Mouse (Mus musculus): ENCODE results near the gene Enpp3. TPM values are rescaled to one million over a fixed set of nuclear protein-coding genes. Genes with fewer than 3 reads are reported as not detected.

The Enpp3 gene
- polyA plus RNA-seq, 1 experiment from 2014 or later = 7.7 TPM

GRCm38 (mm10) chr10:24763257-24763656, 79.4 kb downstream of the Enpp3 start:
- Histone ChIP-seq H3K27me3 (ENCODE audit: control insufficient read depth, insufficient read depth, low read depth, low read length) (no peaks in the 10 kb centered on the region), H3K4me2 (ENCODE audit: low read depth, low read length) (no peak overlapping the region), H3K4me1 (ENCODE audit: control insufficient read depth, low read depth, low read length) (peaks cover 3% of the 10 kb centered on the region), H3K9me3 (replicated peaks; ENCODE audit: control insufficient read depth, low read length) (no peaks in the 10 kb centered on the region), H3K36me3 (ENCODE audit: control insufficient read depth, insufficient read depth) (no peaks in the 10 kb centered on the region), H3K4me3 (ENCODE audit: low read depth, low read length) (no peak overlapping the region), H3K27ac (ENCODE audit: low read length) (no peak overlapping the region), H3K9ac (ENCODE audit: low read depth, low read length) (no peak overlapping the region)
- 76% methylated on average over 3 of the region's 3 CpGs for WGBS (ENCODE audit: insufficient replicate concordance)
- ATAC-seq (ENCODE audit: low read depth) = no peak

GRCm38 (mm10) chr10:24758326-24758915, 84.2 kb downstream of the Enpp3 start:
- Histone ChIP-seq H3K4me3 (ENCODE audit: low read depth, low read length) (no peak overlapping the region), H3K9ac (ENCODE audit: low read depth, low read length) (no peak overlapping the region), H3K4me2 (ENCODE audit: low read depth, low read length) (no peak overlapping the region), H3K4me1 (ENCODE audit: control insufficient read depth, low read depth, low read length) (peaks cover 7% of the 10 kb centered on the region), H3K9me3 (replicated peaks; ENCODE audit: control insufficient read depth, low read length) (no peaks in the 10 kb centered on the region), H3K27ac (ENCODE audit: low read length) (no peak overlapping the region), H3K36me3 (ENCODE audit: control insufficient read depth, insufficient read depth) (no peaks in the 10 kb centered on the region), H3K27me3 (ENCODE audit: control insufficient read depth, insufficient read depth, low read depth, low read length) (no peaks in the 10 kb centered on the region)
- WGBS (ENCODE audit: insufficient replicate concordance) = 28% methylated on average over 8 of the region's 8 CpGs
- peak; percentile 80 for ATAC-seq (ENCODE audit: low read depth)

DNA sequence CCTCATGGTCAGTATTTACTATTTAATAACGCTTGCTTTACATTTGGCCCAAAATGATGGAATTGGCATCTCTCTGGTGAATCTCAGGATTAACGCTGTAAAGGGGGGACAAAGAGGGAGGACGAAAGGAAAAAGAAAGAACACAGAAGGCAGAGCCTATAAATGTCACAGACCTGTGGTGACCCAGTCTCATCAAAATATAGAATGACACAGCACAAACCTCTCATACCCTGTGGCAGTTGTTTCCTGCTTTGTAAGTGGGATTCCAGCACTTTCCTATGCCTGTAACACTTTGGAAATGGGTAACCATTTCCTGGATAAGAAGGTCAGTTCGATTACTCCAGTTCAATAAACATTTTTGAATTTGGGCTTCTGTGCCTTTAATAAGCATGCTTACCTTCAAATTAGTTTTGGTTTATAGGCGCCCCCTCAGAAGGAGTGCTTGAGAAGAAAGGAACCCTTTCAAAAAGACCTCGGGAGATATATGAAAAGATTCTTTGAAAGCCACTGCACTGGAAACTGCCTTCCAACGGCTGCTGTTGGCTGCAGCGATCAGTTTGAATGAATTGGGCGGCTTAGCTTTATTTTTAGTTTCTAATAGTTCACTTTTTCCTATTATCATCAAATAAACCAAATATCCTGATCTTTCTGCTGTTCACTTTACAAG, 87.6 kb downstream of the Enpp3 start:
- H3K4me2 ChIP-seq (ENCODE audit: low read depth, low read length) = 0 out of 2 replicates have a peak overlapping the region, but pooled peaks have one; percentile 45
- no peak overlapping the region for H3K27ac ChIP-seq (ENCODE audit: low read length)
- H3K36me3 ChIP-seq (ENCODE audit: control insufficient read depth, insufficient read depth) = no peaks in the 10 kb centered on the region
- 63% methylated on average over 9 of the region's 9 CpGs for WGBS (ENCODE audit: insufficient replicate concordance)
- H3K9me3 ChIP-seq (replicated peaks; ENCODE audit: control insufficient read depth, low read length) = no peaks in the 10 kb centered on the region
- H3K9ac ChIP-seq (ENCODE audit: low read depth, low read length) = no peak overlapping the region
- ATAC-seq (ENCODE audit: low read depth) = no peak
- H3K4me3 ChIP-seq (ENCODE audit: low read depth, low read length) = no peak overlapping the region
- no peaks in the 10 kb centered on the region for H3K27me3 ChIP-seq (ENCODE audit: control insufficient read depth, insufficient read depth, low read depth, low read length)
- peaks cover 7% of the 10 kb centered on the region for H3K4me1 ChIP-seq (ENCODE audit: control insufficient read depth, low read depth, low read length)

DNA sequence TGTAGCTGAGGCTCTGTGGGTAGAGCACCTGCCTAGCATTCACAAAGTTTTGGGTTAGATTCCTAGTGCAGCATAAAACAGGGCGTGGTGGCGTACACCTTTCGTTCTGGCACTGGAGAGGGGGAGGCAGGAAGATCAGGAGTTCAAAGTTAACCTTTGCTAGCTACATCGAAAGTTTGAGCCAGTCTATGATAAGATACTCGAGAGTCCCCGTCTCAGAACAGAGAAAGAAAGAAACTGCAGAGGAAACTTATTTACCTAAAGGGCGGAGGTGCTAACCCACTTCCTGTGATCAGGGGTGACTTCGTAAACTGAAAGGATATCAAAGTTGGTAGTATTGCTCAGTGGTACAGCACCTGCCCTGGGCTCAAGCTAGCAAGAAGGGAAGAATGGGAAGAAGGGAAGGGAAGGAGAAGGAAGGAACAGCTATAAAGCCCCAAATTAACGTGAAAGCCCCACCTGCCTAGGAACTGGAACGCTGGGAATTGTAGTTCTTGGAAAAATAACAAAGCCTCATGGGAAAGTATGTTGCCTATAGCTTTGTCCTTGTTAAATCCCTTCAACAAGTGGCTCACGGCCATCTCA, 88.3 kb downstream of the Enpp3 start:
- H3K4me2 ChIP-seq (ENCODE audit: low read depth, low read length) = peak overlapping the region; percentile 45
- no peaks in the 10 kb centered on the region for H3K36me3 ChIP-seq (ENCODE audit: control insufficient read depth, insufficient read depth)
- WGBS (ENCODE audit: insufficient replicate concordance) = 29% methylated on average over 11 of the region's 11 CpGs
- H3K9ac ChIP-seq (ENCODE audit: low read depth, low read length) = no peak overlapping the region
- peak overlapping the region; percentile 43 for H3K4me3 ChIP-seq (ENCODE audit: low read depth, low read length)
- no peak overlapping the region for H3K27ac ChIP-seq (ENCODE audit: low read length)
- H3K9me3 ChIP-seq (replicated peaks; ENCODE audit: control insufficient read depth, low read length) = no peaks in the 10 kb centered on the region
- no peaks in the 10 kb centered on the region for H3K27me3 ChIP-seq (ENCODE audit: control insufficient read depth, insufficient read depth, low read depth, low read length)
- H3K4me1 ChIP-seq (ENCODE audit: control insufficient read depth, low read depth, low read length) = peaks cover 7% of the 10 kb centered on the region
- ATAC-seq (ENCODE audit: low read depth) = no peak

GRCm38 (mm10) chr10:24753536-24754250, 88.9 kb downstream of the Enpp3 start:
- Histone ChIP-seq H3K4me3 (ENCODE audit: low read depth, low read length) (peak overlapping the region; percentile 43), H3K27ac (ENCODE audit: low read length) (no peak overlapping the region), H3K27me3 (ENCODE audit: control insufficient read depth, insufficient read depth, low read depth, low read length) (no peaks in the 10 kb centered on the region), H3K9me3 (replicated peaks; ENCODE audit: control insufficient read depth, low read length) (no peaks in the 10 kb centered on the region), H3K9ac (ENCODE audit: low read depth, low read length) (no peak overlapping the region), H3K4me1 (ENCODE audit: control insufficient read depth, low read depth, low read length) (peaks cover 7% of the 10 kb centered on the region), H3K4me2 (ENCODE audit: low read depth, low read length) (peak overlapping the region; percentile 45), H3K36me3 (ENCODE audit: control insufficient read depth, insufficient read depth) (no peaks in the 10 kb centered on the region)
- 47% methylated on average over 16 of the region's 16 CpGs for WGBS (ENCODE audit: insufficient replicate concordance)
- no peak for ATAC-seq (ENCODE audit: low read depth)

DNA sequence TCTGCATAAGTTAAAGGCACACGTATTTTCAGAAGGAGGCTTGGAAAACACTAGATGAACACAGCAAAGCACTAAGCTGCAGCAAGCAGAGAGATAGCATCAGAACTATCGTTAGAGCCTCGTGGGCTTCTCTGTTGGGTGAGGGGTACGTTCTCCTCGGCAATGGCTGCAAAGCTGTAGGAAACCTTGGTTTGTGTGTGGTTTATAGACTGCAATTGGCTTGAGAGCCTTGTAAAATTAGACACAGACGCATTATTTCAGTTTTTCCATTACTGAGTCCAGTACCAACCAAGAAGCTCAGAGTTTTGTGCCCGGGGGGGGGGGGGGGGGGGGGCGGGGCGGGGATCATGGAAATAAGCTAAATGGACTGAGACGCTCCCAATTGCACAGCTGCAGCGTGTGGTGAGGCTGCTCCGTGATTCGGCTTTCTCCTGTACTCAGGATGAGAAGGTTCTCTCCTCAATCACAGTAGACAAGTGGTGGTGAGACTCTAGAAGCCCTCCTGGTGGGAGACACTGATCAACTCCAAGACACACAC, 99.6 kb downstream of the Enpp3 start:
- Histone ChIP-seq H3K4me2 (ENCODE audit: low read depth, low read length) (no peak overlapping the region), H3K9me3 (replicated peaks; ENCODE audit: control insufficient read depth, low read length) (no peaks in the 10 kb centered on the region), H3K36me3 (ENCODE audit: control insufficient read depth, insufficient read depth) (no peaks in the 10 kb centered on the region), H3K27ac (ENCODE audit: low read length) (no peak overlapping the region), H3K9ac (ENCODE audit: low read depth, low read length) (no peak overlapping the region), H3K4me3 (ENCODE audit: low read depth, low read length) (no peak overlapping the region), H3K4me1 (ENCODE audit: control insufficient read depth, low read depth, low read length) (no peaks in the 10 kb centered on the region), H3K27me3 (ENCODE audit: control insufficient read depth, insufficient read depth, low read depth, low read length) (no peaks in the 10 kb centered on the region)
- WGBS (ENCODE audit: insufficient replicate concordance) = 59% methylated on average over 12 of the region's 13 CpGs
- ATAC-seq (ENCODE audit: low read depth) = no peak

DNA sequence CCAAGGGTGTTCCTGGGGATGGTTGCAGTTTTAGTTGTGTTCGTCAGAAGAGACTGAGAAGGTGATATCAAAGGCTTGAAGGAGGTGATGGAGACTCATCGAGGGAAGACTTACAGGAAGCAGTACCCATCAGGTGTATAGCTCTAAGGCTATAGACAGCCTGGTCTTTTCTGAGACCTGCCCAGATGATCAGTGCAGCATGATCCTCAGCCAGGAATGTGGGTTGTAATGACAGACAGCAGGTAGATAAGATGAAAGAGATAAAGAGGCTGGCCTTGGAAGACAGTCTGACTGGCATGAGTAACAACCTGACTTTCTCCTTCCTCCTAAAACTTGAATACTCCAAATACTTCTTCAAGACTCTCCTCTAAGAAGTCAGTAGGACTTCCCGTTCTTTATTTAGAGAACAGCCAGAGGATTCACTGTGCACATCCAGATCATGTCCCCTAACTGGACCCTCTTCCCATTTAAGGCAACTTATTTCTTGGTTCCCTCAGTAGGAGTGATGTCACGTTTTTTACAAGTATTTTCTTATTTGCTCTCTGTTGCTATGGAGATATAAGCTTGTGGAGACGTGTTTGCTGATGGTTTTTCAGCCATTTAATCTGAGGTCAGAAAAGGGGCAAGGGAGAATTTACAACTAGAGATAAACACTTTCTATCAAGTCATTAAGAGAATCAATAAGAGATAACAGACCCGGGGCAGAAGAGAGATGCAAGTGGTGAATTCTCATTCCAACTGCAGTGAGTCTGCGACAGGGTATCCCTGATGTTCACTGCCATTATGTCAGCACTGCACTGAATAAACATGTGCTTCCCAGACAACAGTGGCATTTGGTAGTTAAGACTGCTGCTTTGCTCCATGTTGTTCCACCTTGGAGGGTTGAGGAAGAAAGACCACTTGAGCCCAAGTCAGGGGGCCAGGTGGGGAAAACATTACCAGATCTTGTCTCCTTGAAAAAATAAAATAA, 101.1 kb downstream of the Enpp3 start:
- Histone ChIP-seq H3K9ac (ENCODE audit: low read depth, low read length) (no peak overlapping the region), H3K4me1 (ENCODE audit: control insufficient read depth, low read depth, low read length) (no peaks in the 10 kb centered on the region), H3K4me2 (ENCODE audit: low read depth, low read length) (no peak overlapping the region), H3K36me3 (ENCODE audit: control insufficient read depth, insufficient read depth) (no peaks in the 10 kb centered on the region), H3K27me3 (ENCODE audit: control insufficient read depth, insufficient read depth, low read depth, low read length) (no peaks in the 10 kb centered on the region), H3K27ac (ENCODE audit: low read length) (no peak overlapping the region), H3K4me3 (ENCODE audit: low read depth, low read length) (no peak overlapping the region), H3K9me3 (replicated peaks; ENCODE audit: control insufficient read depth, low read length) (no peaks in the 10 kb centered on the region)
- 47% methylated on average over 7 of the region's 7 CpGs for WGBS (ENCODE audit: insufficient replicate concordance)
- ATAC-seq (ENCODE audit: low read depth) = no peak

DNA sequence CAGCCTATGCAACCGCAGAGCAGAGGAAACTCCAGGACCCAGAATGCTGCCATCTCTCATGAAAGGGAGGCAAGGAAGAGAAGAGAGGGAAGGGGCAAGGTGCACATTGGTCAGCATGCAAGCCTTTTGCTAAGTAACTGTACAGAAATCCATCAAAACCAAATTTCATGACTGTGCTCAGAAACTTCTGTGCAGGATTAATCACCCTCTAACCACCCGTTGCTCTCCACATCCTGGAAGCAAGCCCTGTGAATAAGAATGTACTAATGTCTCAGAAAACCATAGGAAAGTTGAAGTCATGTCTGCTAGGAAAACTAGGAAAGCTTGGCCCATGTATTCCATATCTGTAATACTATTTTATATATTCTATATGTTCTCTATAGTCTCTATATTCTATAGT, 103.5 kb downstream of the Enpp3 start:
- H3K27ac ChIP-seq (ENCODE audit: low read length) = no peak overlapping the region
- 65% methylated on average over 2 of the region's 2 CpGs for WGBS (ENCODE audit: insufficient replicate concordance)
- ATAC-seq (ENCODE audit: low read depth) = no peak
- no peaks in the 10 kb centered on the region for H3K36me3 ChIP-seq (ENCODE audit: control insufficient read depth, insufficient read depth)
- H3K27me3 ChIP-seq (ENCODE audit: control insufficient read depth, insufficient read depth, low read depth, low read length) = no peaks in the 10 kb centered on the region
- no peak overlapping the region for H3K9ac ChIP-seq (ENCODE audit: low read depth, low read length)
- H3K9me3 ChIP-seq (replicated peaks; ENCODE audit: control insufficient read depth, low read length) = no peaks in the 10 kb centered on the region
- H3K4me3 ChIP-seq (ENCODE audit: low read depth, low read length) = no peak overlapping the region
- H3K4me1 ChIP-seq (ENCODE audit: control insufficient read depth, low read depth, low read length) = no peaks in the 10 kb centered on the region
- no peak overlapping the region for H3K4me2 ChIP-seq (ENCODE audit: low read depth, low read length)
